Comparison of ENCODE assay signal across 29 mouse cellular contexts in the genomic region with DNA sequence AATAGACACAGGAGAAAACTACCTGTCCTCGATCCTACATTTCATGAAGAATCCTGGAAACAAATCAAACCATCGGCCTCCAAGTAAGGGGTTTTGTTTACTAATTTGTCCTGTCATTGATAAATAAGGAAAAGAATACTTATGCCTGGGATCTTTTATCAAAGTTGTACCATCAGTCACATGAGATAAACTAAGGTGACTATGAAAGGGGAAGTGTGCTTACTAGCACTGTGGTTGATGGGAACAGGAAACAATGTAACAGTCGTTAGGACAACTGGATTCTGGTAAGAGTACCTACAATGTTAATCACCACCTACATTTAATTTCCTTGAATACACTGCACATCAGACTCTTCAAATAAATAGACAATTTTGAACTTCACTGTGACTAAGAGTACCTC. TPM values are rescaled to one million over a fixed set of nuclear protein-coding genes. Genes with fewer than 3 reads are reported as not detected.
DNase-seq lines count a peak whose midpoint lies in the region; ATAC-seq and TF ChIP-seq lines count a peak whose summit lies in the region.
"Had no signal": no experiment of that assay in that cellular context is flagged by ENCODE, and none has a peak within 500 bp of the region (broad histone marks: within the 10 kb centered on the region; RNA-seq: fewer than 3 reads in every experiment).

No protein-coding gene starts in this region.

- H3K9ac ChIP-seq in CH12.LX (ENCODE audit: insufficient read depth, low read depth): no peak overlapping the region
- H3K9ac ChIP-seq: forebrain, embryonic 13.5 days; heart, embryonic 12.5 days; heart, embryonic 15.5 days; hindbrain, embryonic 14.5 days had no signal

- H3K4me2 ChIP-seq in CH12.LX (ENCODE audit: insufficient read depth, low read depth, poor library complexity, severe bottlenecking): no peak overlapping the region
- H3K4me2 ChIP-seq: forebrain, embryonic 13.5 days; heart, embryonic 12.5 days; heart, embryonic 15.5 days; hindbrain, embryonic 14.5 days had no signal

- no peaks in the 10 kb centered on the region for H3K9me3 ChIP-seq in CH12.LX (replicated peaks; ENCODE audit: low read length)
- H3K9me3 ChIP-seq: forebrain, embryonic 10.5 days; heart, embryonic 12.5 days; heart, embryonic 15.5 days had no signal

- H3K4me3 ChIP-seq in CH12.LX (replicated peaks in 1 of 3; ENCODE audit: low read depth in 2 of 3, low read length in 2 of 3, poor library complexity in 1 of 3): no peak overlapping the region
- H3K4me3 ChIP-seq: forebrain, embryonic 10.5 days; forebrain, embryonic 13.5 days; gastrocnemius, adult 2 months; heart, embryonic 12.5 days; heart, embryonic 15.5 days had no signal

- no peaks in the 10 kb centered on the region for H3K27me3 ChIP-seq in CH12.LX (replicated peaks)
- H3K27me3 ChIP-seq: forebrain, embryonic 13.5 days; heart, embryonic 12.5 days; heart, embryonic 15.5 days; Patski had no signal

- peak; percentile 2 for DNase-seq in CH12.LX (ENCODE audit: extremely low read depth)
- no peak for DNase-seq in urinary bladder, adult 18-20 months (ENCODE audit: low spot score in 2 of 2)
- no peak for DNase-seq in cerebellum, adult 11-12 months
- no peak for DNase-seq in frontal cortex, postnatal 14 days (ENCODE audit: low spot score in 2 of 2)
- DNase-seq in left cerebral cortex, adult 8-10 months (ENCODE audit: low spot score in 2 of 2): no peak
- DNase-seq: adrenal gland, adult 2 months; adrenal gland, postnatal 14 days; B cell, adult 2 months; cerebellum, adult 11 months; cerebellum, adult 8-10 months; cerebellum, postnatal 10 days; cerebellum, postnatal 36 days; gastrocnemius, adult 2 months; gastrocnemius, postnatal 14 days; heart, adult 18-20 months; heart, postnatal 10 days; heart, postnatal 36 days had no signal

- H3K79me2 ChIP-seq in CH12.LX (replicated peaks; ENCODE audit: control insufficient read depth, extremely low read depth, insufficient read depth, poor library complexity, severe bottlenecking): no peaks in the 10 kb centered on the region

- no peak for TF ChIP-seq RAD21 in CH12.LX (IDR thresholded peaks at IDR 0.05; ENCODE audit: low read depth, low read length)

- dilution Hi-C loops in CH12.LX (cut with MboI; ENCODE audit: extremely low pct_ligation_motif_present, extremely low pct_unique_long_range_greater_than_20kb, low sequenced_read_pairs): no loop called here

- in situ Hi-C loops in CH12.LX (cut with MboI; ENCODE audit: low pct_ligation_motif_present, low pct_unique_long_range_greater_than_20kb, low sequenced_read_pairs): no loop called here

- no peak for TF ChIP-seq EP300 in CH12.LX (IDR thresholded peaks at IDR 0.05; ENCODE audit: low read length)

- TF ChIP-seq POLR2A in CH12.LX (IDR thresholded peaks at IDR 0.05; ENCODE audit: low read depth, low read length): no peak

- peak; percentile 69 for ATAC-seq in common myeloid progenitor, adult 5-6 weeks (replicated peaks; ENCODE audit: low read depth, poor library complexity, severe bottlenecking)
- ATAC-seq in megakaryocyte, adult 5-6 weeks (ENCODE audit: poor library complexity, severe bottlenecking): peak; percentile 80
- ATAC-seq: forebrain, embryonic 13.5 days; forebrain, embryonic 16.5 days; hindbrain, postnatal 0 days; intestine, postnatal 0 days; Patski had no signal

- no peak for TF ChIP-seq CTCF in CH12.LX (conservative IDR thresholded peaks at IDR 0.05 in 1 of 2, IDR thresholded peaks at IDR 0.05 in 1 of 2; ENCODE audit: low read depth in 2 of 2, low read length in 2 of 2)

- H3K4me1 ChIP-seq in CH12.LX (ENCODE audit: control insufficient read depth in 1 of 2, insufficient read depth in 2 of 2): 0 out of 4 replicates have a peak, but pooled peaks cover 0 to 4% of the 10 kb centered on the region in 2 experiments
- H3K4me1 ChIP-seq: forebrain, embryonic 10.5 days; forebrain, embryonic 13.5 days; heart, embryonic 12.5 days; heart, embryonic 15.5 days had no signal

- no peak overlapping the region for H3K27ac ChIP-seq in CH12.LX (ENCODE audit: insufficient read depth, low read depth)
- H3K27ac ChIP-seq: forebrain, embryonic 10.5 days; forebrain, embryonic 13.5 days; gastrocnemius, adult 2 months; heart, embryonic 15.5 days; hindbrain, embryonic 14.5 days; hindbrain, postnatal 0 days had no signal

- peaks cover 5 to 58% of the 10 kb centered on the region in 2 experiments for H3K36me3 ChIP-seq in CH12.LX (replicated peaks in 1 of 2; ENCODE audit: control insufficient read depth in 1 of 2, insufficient read depth in 1 of 2, low read length in 1 of 2)
- H3K36me3 ChIP-seq: heart, embryonic 15.5 days had no signal

TF ChIP-seq in CH12.LX, 34 proteins besides CTCF, POLR2A, EP300 and RAD21:
- TF ChIP-seq USF2 (conservative IDR thresholded peaks at IDR 0.05; ENCODE audit: low read depth, low read length) (no peak), ZMIZ1 (IDR thresholded peaks at IDR 0.05; ENCODE audit: low read depth, low read length) (no peak), MAFK (IDR thresholded peaks at IDR 0.05; ENCODE audit: insufficient replicate concordance, low read length) (no peak), HCFC1 (IDR thresholded peaks at IDR 0.05; ENCODE audit: low read depth, low read length) (no peak), UBTF (IDR thresholded peaks at IDR 0.05; ENCODE audit: low read depth, low read length) (no peak), CHD2 (IDR thresholded peaks at IDR 0.05; ENCODE audit: low read length) (no peak), MXI1 (IDR thresholded peaks at IDR 0.05; ENCODE audit: low read depth, low read length) (no peak), SIN3A (IDR thresholded peaks at IDR 0.05; ENCODE audit: low read length) (no peak), TCF12 (IDR thresholded peaks at IDR 0.05; ENCODE audit: low read depth, low read length) (no peak), PAX5 (IDR thresholded peaks at IDR 0.05; ENCODE audit: low read length) (no peak), USF1 (IDR thresholded peaks at IDR 0.05; ENCODE audit: low read depth, low read length) (no peak), MEF2A (IDR thresholded peaks at IDR 0.05; ENCODE audit: borderline replicate concordance, low read depth, low read length) (no peak), MAX (IDR thresholded peaks at IDR 0.05; ENCODE audit: low read length) (no peak), BHLHE40 (IDR thresholded peaks at IDR 0.05; ENCODE audit: low read depth, low read length) (no peak), ZC3H11A (IDR thresholded peaks at IDR 0.05; ENCODE audit: low read depth, low read length) (no peak), RCOR1 (conservative IDR thresholded peaks at IDR 0.05; ENCODE audit: low read depth, low read length) (no peak), SMC3 (IDR thresholded peaks at IDR 0.05; ENCODE audit: low read depth, low read length) (no peak)

RNA-seq across cellular contexts. Expression of a gene that starts 15.0 kb away (rescaled TPM):
- 8.9 and 10.7 TPM in 2 replicates for total RNA-seq in CH12.LX (2012; rRNA removed)
- 14.6 and 16.1 TPM in 2 replicates for total RNA-seq in CH12.LX (2014; rRNA removed)
- polyA plus RNA-seq in CH12.LX (2012; ENCODE audit: insufficient read length, low read depth): 13.5 and 15.2 TPM in 2 replicates
- total RNA-seq in common myeloid progenitor, adult 5-6 weeks (2017): 63.7 and 75.1 TPM in 2 replicates
- 30.8 and 37.3 TPM in 2 replicates for total RNA-seq in megakaryocyte, adult 5-6 weeks (2015)
- 38.2 and 47.2 TPM in 2 replicates for total RNA-seq in megakaryocyte, adult 5-6 weeks (2017)
- 10 to 100 TPM in 2 of 4 experiments, 1 to 10 TPM in 2; 6.6 to 10.5 (median 9.0) TPM for total RNA-seq in left cerebral cortex, adult 8-10 months (2022)

RNA-seq across cellular contexts. Expression of a gene that starts 15.2 kb away (rescaled TPM):
- total RNA-seq in CH12.LX (2012; rRNA removed) (not detected in 2 replicates), CH12.LX (2014; rRNA removed) (not detected in 2 replicates)
- polyA plus RNA-seq in CH12.LX (2012; ENCODE audit: insufficient read length, low read depth): not detected in 2 replicates
- not detected in 2 replicates for total RNA-seq in common myeloid progenitor, adult 5-6 weeks (2017)
- total RNA-seq in megakaryocyte, adult 5-6 weeks (2015): 0.27 and 0.45 TPM in 2 replicates
- total RNA-seq in megakaryocyte, adult 5-6 weeks (2017): 0.55 and 1.1 TPM in 2 replicates
- under 1 TPM; 0.17 to 0.53 (median 0.27) TPM for total RNA-seq in left cerebral cortex, adult 8-10 months (2022)
- polyA plus RNA-seq: hindbrain, embryonic 11.5 days had no signal
